Mouse (Mus musculus) cerebellum, adult 8-10 months (tissue): ENCODE data around the gene Usmg5.
"Not testable (repeated sequence)": the region's sequence is repeated elsewhere in the genome, so short reads cannot be mapped to it uniquely, and the experiment has no call there.

Source experiments
- DNase-seq: peaks from one replicate; pipeline ENCODE4 v3.0.0; 2022

Usmg5 gene

GRCm38 (mm10) chr19:47090550-47091156 lies at the start of gene Usmg5, which contains the start of gene Pdcd11:
Gene Usmg5, minus strand, starts transcription at chr19:47090647.
Gene Pdcd11, plus strand, starts transcription at chr19:47090768.
- DNase-seq: peak; percentile 93

DNA sequence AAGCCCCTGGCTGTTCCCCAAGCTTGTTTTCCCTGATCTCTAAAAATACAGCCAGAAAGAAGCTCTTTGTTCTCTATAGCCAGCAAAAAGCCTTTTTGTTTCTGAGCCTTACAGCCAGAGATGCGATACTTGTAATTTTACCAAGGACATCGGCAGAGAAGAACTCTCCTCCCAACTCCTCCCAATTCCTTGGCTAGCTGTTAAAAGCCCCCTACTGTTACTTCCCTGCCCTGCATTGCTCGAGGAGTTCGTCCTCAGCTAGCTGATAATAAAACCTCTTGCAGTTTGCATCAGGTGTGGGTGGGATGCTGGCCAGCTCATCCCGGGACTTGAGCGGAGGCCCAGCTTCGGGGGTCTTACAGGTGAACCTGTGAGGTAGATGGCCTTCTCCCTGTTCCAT lies 49.2 kb upstream of the Usmg5 start:
- not testable (repeated sequence) for DNase-seq

DNA sequence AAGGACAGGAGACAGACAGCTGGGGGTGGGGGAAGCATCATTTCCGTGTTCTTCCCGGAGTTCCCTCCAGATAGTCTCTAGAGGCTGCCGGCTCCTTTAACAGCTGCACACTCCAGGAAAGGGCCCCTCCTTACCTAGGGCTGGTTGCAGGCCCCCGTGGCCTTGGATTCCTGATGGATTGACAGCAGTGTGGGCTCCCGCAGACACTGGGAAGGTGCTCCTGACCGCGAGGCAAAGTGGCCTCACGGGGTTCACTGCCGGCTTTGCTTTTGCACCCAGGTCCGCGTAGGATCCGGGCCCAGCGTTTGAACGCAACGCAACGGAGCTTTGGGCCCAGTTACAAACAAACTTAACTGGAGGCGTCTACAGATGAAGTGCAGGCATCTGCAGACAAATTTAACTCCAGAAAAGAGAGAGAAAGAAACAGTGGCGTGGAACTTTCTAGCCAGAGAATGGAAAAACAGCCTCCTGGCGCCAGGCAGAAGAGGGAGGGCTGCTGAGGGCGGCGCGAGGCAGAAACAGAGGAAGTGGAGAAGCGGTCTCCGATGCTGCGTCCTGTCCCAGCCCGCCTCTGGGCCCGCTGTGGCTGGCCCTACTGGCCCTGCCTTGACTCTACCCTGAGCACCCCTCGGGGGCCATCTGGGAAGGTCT lies 47.4 kb upstream of the Usmg5 start, which contains the start of gene Calhm2:
Gene Calhm2 (minus strand): TSS at position 524 of the 651 bp plus-strand sequence.
- no peak for DNase-seq

GRCm38 (mm10) chr19:47137051-47137581 lies 46.7 kb upstream of the Usmg5 start:
- DNase-seq: peak; percentile 24

- DNase-seq: no peak
These were observed 45.7 kb upstream of the Usmg5 start for GRCm38 (mm10) chr19:47136170-47136569.

- DNase-seq: no peak
These were observed 45.1 kb upstream of the Usmg5 start for GRCm38 (mm10) chr19:47135568-47135967.

DNA sequence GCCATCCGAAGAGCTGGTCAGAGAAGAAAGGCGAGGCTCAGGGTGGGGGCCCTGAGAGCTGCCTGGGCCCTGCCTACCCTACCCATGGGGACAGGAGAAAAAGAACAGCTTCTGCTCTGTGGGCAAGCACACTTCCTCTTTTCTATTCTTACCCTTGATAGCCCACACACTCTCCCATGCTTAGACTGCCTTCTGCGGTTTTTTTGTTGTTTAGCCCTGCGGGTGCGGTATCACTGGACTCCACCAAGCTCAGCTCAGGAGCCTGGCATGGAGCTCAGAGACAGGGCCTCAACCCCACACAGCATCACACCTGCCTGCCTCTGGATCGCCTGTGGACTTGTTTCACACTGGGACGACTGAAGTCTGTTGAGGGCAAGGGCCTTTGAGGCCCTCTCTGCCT lies 42.7 kb upstream of the Usmg5 start:
- no peak for DNase-seq

DNA sequence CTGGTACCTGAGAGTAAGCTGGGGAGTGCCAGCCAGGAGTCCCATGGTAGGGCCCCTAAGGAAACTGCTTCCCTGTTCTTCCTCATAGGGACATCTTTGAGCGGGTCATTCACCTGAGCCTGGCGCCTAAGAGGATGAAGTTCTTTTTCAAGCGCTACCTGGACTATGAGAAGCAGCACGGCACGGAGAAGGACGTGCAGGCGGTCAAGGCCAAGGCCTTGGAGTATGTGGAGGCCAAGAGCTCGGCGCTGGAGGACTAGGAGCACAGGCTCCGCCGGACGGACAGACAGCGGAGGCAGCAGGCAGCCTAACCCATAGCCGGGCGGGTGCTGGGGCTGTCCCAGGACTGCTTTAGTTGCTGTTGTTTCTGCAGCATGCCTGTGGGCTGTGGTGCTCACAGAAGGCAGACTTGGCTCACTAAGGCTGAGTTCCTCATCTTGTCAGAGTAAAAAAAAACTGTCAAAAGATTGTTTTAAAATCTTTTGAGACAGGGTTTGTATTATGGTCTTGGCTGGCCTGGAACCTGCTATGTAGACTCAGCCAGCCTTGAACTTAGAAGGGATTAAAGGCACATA lies 40.2 kb upstream of the Usmg5 start:
- no peak for DNase-seq

- no peak for DNase-seq
These were observed 38.4 kb upstream of the Usmg5 start for GRCm38 (mm10) chr19:47128835-47129234.

DNA sequence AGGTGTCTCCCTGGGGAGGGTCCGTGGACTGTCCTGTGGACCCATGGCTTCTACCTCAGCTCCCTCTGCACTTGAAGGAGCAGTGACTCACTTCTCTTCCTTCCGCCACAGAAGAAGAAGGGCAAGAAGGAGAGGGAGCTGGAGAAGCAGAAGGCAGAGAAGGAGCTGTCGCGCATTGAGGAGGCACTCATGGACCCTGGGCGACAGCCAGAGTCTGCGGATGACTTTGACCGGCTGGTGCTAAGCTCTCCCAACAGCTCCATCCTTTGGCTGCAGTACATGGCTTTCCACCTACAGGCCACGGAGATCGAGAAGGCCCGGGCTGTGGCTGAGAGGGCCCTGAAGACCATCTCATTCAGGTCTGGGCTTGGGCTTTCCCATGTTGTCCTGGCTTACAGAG lies 37.7 kb upstream of the Usmg5 start:
- no peak for DNase-seq

GRCm38 (mm10) chr19:47122802-47123201 lies 32.4 kb upstream of the Usmg5 start:
- no peak for DNase-seq

DNA sequence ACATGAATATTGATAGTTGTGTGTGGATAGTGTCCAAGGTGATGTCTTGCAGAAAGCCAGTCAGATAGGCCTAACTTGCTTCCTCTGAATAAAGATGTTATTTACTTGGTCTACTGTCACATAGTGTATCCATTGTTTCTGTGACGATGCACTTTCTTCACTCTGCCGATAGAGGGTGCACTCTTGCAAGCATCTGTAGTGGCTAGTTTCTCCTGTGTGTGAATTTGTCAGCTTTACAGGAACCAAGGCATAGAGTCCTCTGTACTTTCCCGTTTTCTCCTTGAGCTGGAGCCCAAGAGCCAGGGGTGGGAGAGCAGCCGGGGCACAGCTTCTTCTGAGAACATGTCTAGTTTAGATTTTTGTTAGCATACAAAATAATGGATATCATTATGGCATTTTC lies 30.6 kb upstream of the Usmg5 start:
- DNase-seq: no peak

DNA sequence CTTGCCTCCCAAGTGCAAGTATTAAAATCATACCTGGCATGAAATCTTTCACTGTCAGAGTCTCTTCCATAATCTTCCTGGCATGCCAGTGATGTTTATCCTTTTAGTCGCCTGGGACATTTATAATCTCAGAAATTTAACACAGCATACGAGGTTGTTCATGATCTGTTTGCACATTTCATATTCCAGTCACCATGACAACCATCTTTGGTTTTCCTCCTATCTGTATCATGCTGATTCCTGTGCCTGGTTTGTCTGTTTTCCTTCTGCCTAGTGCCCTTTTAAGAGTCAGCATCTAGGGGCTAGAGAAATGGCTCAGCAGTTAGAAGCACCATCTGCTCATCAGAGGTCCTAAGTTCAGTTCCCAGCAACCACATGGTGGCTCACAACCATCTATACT lies 28.2 kb upstream of the Usmg5 start:
- no peak for DNase-seq

- no peak for DNase-seq
These were observed 14.3 kb upstream of the Usmg5 start for GRCm38 (mm10) chr19:47104641-47105271.

GRCm38 (mm10) chr19:47101080-47101479 lies 10.6 kb upstream of the Usmg5 start:
- DNase-seq: no peak

- DNase-seq: no peak
These were observed 525 bp downstream of the Usmg5 start for GRCm38 (mm10) chr19:47089718-47090525.

DNA sequence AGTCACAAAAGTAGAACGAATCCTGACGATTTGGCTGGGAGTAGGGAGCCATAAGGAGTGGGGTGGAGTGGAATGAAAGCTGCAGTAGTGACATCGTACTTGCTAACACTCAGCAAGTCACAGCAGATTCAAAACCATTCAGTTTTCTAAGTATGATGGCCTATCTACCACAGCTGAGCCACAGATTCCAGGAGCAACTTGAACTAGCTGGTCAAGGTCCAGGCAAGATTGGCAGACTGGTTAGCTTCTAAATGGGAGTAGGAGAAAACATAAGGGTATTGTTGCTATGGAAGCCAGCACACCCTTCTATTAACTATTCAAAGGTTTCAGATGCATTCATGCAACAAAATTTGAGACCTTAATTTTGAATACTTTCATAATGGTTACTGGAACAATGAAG lies 2.2 kb downstream of the Usmg5 start:
- no peak for DNase-seq

DNA sequence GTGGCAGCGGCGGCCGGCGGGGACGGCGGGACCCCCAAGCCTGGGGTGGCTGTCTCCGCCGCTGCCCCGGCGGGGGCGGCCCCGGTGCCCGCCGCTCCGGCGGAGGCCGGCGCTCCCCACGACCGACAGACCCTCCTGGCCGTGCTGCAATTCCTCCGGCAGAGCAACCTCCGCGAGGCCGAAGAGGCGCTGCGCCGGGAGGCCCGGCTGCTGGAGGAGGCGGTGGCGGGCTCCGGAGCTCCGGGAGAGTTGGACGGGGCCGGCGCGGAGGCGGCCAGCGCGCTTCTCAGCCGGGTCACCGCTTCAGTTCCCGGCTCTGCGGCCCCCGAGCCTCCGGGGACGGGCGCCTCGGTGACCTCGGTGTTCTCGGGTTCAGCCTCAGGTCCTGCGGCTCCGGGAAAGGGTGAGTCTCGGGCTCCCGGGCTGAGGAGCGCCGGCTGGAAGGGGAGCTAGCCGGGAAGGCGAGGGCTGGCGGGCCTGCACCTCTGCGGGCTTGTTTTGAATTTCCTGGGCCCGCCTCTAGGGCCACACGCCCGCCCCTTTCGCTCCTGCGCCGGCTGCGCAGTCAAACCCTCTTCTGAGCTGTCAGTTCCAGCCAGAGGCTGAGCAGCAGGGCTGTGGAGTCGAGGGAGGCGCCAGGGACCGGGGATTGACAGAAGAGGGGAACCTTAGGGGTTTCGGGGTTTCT lies 22.4 kb downstream of the Usmg5 start:
- peak; percentile 69 for DNase-seq

- DNase-seq: peak; percentile 98
These were observed 23.2 kb downstream of the Usmg5 start, which contains the start of gene Taf5 for GRCm38 (mm10) chr19:47067096-47067882. Gene Taf5, plus strand, starts transcription at chr19:47067746.

DNA sequence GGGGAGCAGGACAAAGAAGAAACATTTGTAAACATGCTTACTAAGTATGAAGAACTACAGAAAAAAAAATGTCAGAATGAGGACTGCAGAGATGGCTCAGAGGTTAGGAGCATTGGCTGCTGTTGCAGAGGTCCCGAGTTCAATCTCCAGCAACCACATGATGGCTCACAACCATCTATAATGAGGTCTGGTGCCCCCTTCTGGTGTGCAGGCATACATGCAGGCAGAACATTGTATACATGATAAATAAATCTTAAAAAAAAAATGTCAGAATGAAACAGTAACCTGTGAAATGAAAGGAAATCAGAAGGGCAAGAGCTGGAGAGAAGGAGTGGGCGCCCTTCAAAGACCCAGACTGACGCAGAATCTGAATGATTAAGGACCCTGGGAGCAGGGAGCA lies 24.6 kb downstream of the Usmg5 start:
- DNase-seq: no peak

DNA sequence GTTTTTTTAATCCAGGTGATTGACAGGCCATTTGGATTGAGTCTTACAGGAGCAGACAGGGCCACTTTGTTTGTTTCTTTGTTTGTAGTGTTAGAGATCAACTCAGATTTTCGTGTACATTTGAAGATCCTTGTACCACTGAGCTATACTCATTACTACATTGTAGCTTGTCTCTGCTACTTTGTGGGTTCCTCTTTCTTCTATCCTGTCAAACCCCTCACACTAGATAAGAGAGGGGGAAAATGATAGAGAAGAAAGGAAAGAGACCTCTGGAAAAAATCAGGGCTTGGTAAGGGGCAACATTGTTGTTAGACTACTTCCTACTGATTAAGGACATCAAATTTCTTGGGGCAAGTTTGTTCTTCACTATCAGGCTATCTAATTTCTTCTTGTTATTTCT lies 32.8 kb downstream of the Usmg5 start:
- no peak for DNase-seq
